Mouse (Mus musculus) left cerebral cortex, adult 11 months (tissue): ENCODE results near the gene Adamts16.

Experiments used
- DNase-seq: peaks from one replicate; pipeline ENCODE4 v3.0.0; 2022; ENCODE audit warnings: low spot score

Adamts16 gene

GRCm38 (mm10) chr13:70832593-70833138 is 8.9 kb downstream of the Adamts16 start:
- no peak for DNase-seq

GRCm38 (mm10) chr13:70831041-70831440 is 10.6 kb downstream of the Adamts16 start:
- no peak for DNase-seq

- no peak for DNase-seq
These were observed 14.1 kb downstream of the Adamts16 start for GRCm38 (mm10) chr13:70827507-70827906.

GRCm38 (mm10) chr13:70825265-70825664 is 16.3 kb downstream of the Adamts16 start:
- DNase-seq = no peak

GRCm38 (mm10) chr13:70823757-70824156 is 17.9 kb downstream of the Adamts16 start:
- DNase-seq = no peak

- no peak for DNase-seq
These were observed 22.6 kb downstream of the Adamts16 start for GRCm38 (mm10) chr13:70818982-70819381.

- DNase-seq = no peak
These were observed 27.2 kb downstream of the Adamts16 start for GRCm38 (mm10) chr13:70814423-70814822.

- no peak for DNase-seq
These were observed 36.1 kb downstream of the Adamts16 start for GRCm38 (mm10) chr13:70805506-70805905.

GRCm38 (mm10) chr13:70802849-70803248 is 38.8 kb downstream of the Adamts16 start:
- no peak for DNase-seq

GRCm38 (mm10) chr13:70799322-70799721 is 42.3 kb downstream of the Adamts16 start:
- DNase-seq = no peak

- peak; percentile 22 for DNase-seq
These were observed 43.2 kb downstream of the Adamts16 start for GRCm38 (mm10) chr13:70798396-70798795.

GRCm38 (mm10) chr13:70794074-70794572 is 47.5 kb downstream of the Adamts16 start:
- DNase-seq = peak; percentile 23

GRCm38 (mm10) chr13:70793660-70794059 is 48.0 kb downstream of the Adamts16 start:
- DNase-seq = no peak

- DNase-seq = no peak
These were observed 48.7 kb downstream of the Adamts16 start for GRCm38 (mm10) chr13:70792950-70793349.

- no peak for DNase-seq
These were observed 51.8 kb downstream of the Adamts16 start for GRCm38 (mm10) chr13:70789806-70790205.

- no peak for DNase-seq
These were observed 52.6 kb downstream of the Adamts16 start for GRCm38 (mm10) chr13:70789022-70789421.

GRCm38 (mm10) chr13:70785078-70785477 is 56.5 kb downstream of the Adamts16 start:
- no peak for DNase-seq

- no peak for DNase-seq
These were observed 57.5 kb downstream of the Adamts16 start for GRCm38 (mm10) chr13:70784126-70784525.

- DNase-seq = no peak
These were observed 61.8 kb downstream of the Adamts16 start for GRCm38 (mm10) chr13:70779781-70780180.

GRCm38 (mm10) chr13:70778872-70779554 is 62.6 kb downstream of the Adamts16 start:
- DNase-seq = no peak

GRCm38 (mm10) chr13:70771100-70771499 is 70.5 kb downstream of the Adamts16 start:
- no peak for DNase-seq

- no peak for DNase-seq
These were observed 72.5 kb downstream of the Adamts16 start for GRCm38 (mm10) chr13:70769156-70769555.

GRCm38 (mm10) chr13:70767462-70767861 is 74.1 kb downstream of the Adamts16 start:
- no peak for DNase-seq

- no peak for DNase-seq
These were observed 76.9 kb downstream of the Adamts16 start for GRCm38 (mm10) chr13:70764682-70765081.
